Mouse (Mus musculus) liver, embryonic 13.5 days (tissue): ENCODE measurements at regions not wholly inside any gene's neighbourhood (a gene's known extent, or its start where the extent isn't known, plus 50 kb on each side); places are given as distances from the start of the nearest gene placed in this dataset.

Experiments used
- ATAC-seq: fragments of 200-750 bp; cut with Nextera tagmentation; 2 replicates; pipeline ENCODE4 v1.8.0; 2017; ENCODE audit warnings: low read depth, mild to moderate bottlenecking, moderate number of reproducible peaks, moderate library complexity
- DNase-seq: peaks from one replicate; pipeline ENCODE4 v3.0.0; 2022
- H3K27ac ChIP-seq: fragments of 300-500 bp; sonication (generic); 2 replicates; pipeline ENCODE4 v1.5.1; 2015; ENCODE audit warnings: moderate library complexity, mild to moderate bottlenecking, inconsistent platforms
- H3K27me3 ChIP-seq: fragments of 300-500 bp; sonication (generic); 2 replicates; pipeline ENCODE4 v1.6.1; 2015; ENCODE audit warnings: mild to moderate bottlenecking, inconsistent platforms
- H3K36me3 ChIP-seq: fragments of 300-500 bp; sonication (generic); 2 replicates; pipeline ENCODE4 v1.6.1; 2015; ENCODE audit warnings: mild to moderate bottlenecking, inconsistent platforms
- H3K4me1 ChIP-seq: fragments of 300-500 bp; sonication (generic); replicated peaks from 2 replicates; pipeline ENCODE4 v1.6.1; 2015; ENCODE audit warnings: inconsistent platforms
- H3K4me2 ChIP-seq: fragments of 300-500 bp; sonication (generic); 2 replicates; pipeline ENCODE4 v1.6.1; 2015; ENCODE audit warnings: inconsistent platforms, mild to moderate bottlenecking, moderate library complexity
- H3K4me3 ChIP-seq: fragments of 300-500 bp; sonication (generic); replicated peaks from 2 replicates; pipeline ENCODE4 v1.5.1; 2015; ENCODE audit warnings: mild to moderate bottlenecking, inconsistent platforms
- H3K9ac ChIP-seq: fragments of 300-500 bp; sonication (generic); 2 replicates; pipeline ENCODE4 v1.6.1; 2015; ENCODE audit warnings: mild to moderate bottlenecking, inconsistent platforms
- H3K9me3 ChIP-seq: fragments of 300-500 bp; sonication (generic); replicated peaks from 2 replicates; pipeline ENCODE4 v1.6.1; 2016; ENCODE audit warnings: inconsistent platforms
- WGBS: fragments of 180-500 bp; shearing (Covaris S2); methylation state at CpG from one replicate; pipeline ENCODE4 v1.1.7; 2015; ENCODE audit not compliant: insufficient replicate concordance; 5-methylcytosine and 5-hydroxymethylcytosine counted together

DNA sequence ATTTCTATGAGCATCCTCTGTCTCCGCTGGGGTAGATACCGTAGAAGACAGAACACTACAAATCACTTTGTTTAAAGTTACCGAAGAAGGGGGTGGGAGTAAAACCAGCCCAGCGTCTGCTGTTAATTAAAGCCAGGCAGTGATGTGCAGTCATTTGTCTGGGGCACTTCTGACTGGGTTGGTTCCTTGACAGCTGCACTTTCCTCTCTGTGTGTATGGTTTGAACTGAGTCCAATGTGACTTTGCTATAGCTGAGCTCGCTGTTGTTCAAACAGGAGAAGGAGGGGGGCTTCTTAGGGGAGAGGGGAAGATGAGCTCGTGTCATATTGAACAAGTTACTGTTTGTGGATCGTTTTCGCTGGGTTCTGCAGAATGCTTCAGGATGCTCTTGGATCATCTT, 113.7 kb upstream of the Runx1 start:
- no peak overlapping the region for H3K27ac ChIP-seq
- no peaks in the 10 kb centered on the region for H3K4me1 ChIP-seq
- no peak overlapping the region for H3K4me2 ChIP-seq
- no peak for DNase-seq
- WGBS, result 62% methylated on average over 8 of the region's 8 CpGs
- H3K9me3 ChIP-seq, result no peaks in the 10 kb centered on the region
- peaks cover 9% of the 10 kb centered on the region; the same call in 1 of the 2 replicates for H3K27me3 ChIP-seq
- no peak for ATAC-seq
- no peaks in the 10 kb centered on the region for H3K36me3 ChIP-seq
- no peak overlapping the region for H3K9ac ChIP-seq
- H3K4me3 ChIP-seq, result no peak overlapping the region

DNA sequence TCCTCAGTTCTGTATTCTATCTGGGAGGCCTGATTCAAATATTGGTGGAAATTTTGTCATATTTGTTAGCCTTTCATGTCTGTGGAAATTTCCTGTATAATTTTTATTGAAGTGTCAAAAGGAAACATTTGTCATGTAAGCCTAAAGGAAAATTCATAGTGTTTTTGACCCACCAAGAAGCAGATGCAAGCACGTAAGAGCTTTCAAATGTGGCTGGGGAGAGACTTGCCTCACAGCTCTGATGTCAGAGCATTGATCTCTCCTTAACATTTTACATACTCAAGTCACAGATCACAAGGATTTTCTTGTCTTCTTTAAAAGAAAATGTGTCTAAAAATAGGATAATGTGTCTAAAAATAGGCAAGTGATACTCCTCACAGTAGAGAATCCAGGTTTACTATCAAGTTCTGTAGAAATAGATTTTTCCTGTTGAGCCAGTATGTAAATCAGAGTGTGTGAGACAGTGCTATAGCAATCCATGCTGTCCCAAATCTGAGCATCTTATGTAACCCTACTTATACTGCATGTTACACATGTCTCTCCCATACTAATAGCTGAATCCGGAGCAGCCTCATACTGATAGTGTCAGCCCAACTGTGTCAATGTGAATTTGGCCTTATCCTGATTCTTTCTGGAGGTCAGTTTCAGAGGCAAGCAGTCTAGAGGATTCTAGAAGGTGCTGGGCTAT, 110.0 kb upstream of the Runx1 start:
- no peaks in the 10 kb centered on the region for H3K9me3 ChIP-seq

DNA sequence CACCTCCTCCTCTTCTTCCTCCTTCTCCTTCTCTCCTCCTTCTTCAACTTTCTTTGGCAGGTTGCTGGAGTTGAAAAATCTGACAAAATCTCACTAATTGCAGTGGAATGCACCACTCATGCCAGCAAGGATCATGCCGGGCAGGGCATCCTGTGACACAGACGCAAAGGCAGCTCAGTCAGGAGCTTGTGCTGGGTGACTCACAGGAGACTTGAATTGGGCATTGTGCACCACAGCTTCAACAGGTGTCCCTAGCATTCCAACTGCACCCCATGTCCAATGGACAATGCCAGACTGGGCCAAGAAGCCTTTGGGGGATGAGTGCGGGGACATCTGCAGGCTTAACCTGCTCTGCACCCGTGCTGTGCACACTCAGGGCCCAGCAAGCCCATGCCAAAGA, 104.2 kb upstream of the Runx1 start:
- DNase-seq, result no peak
- WGBS, result 66% methylated on average over 4 of the region's 4 CpGs
- Histone ChIP-seq H3K27me3 (no peaks in the 10 kb centered on the region), H3K9me3 (no peaks in the 10 kb centered on the region), H3K4me3 (no peak overlapping the region), H3K27ac (no peak overlapping the region), H3K4me1 (no peaks in the 10 kb centered on the region), H3K36me3 (no peaks in the 10 kb centered on the region), H3K9ac (no peak overlapping the region), H3K4me2 (no peak overlapping the region)
- ATAC-seq, result no peak

More for the DNA sequence above, 110.0 kb upstream of the Runx1 start:
- Histone ChIP-seq H3K27me3 (0 out of 2 replicates have a peak, but pooled peaks cover under 1% of the 10 kb centered on the region), H3K4me3 (no peak overlapping the region), H3K4me2 (no peak overlapping the region), H3K36me3 (no peaks in the 10 kb centered on the region), H3K27ac (no peak overlapping the region), H3K4me1 (no peaks in the 10 kb centered on the region), H3K9ac (no peak overlapping the region)
- ATAC-seq (no peak), DNase-seq (no peak)
- WGBS, result 64% methylated on average over 2 of the region's 2 CpGs

DNA sequence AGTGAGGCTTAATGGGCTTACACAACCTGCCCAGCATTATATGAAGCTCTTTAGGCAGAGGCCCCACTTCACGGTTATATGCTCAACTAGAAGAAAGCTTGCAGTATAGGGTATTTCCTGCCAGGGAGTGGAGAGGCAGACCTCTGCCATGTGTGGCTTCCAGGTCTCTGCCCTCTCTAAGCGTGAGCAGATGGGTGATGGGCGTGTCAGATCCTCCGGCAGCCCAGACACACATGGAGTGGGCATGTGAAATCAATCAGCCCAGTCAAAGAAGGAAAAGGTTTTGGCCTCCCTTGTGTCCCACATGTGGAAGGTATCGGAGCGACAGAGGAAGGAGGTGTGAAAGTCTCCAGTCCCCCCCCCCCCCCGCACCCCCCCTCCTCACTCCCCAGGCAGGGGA, 102.3 kb upstream of the Runx1 start:
- Histone ChIP-seq H3K9me3 (no peaks in the 10 kb centered on the region), H3K4me1 (no peaks in the 10 kb centered on the region), H3K9ac (no peak overlapping the region), H3K36me3 (no peaks in the 10 kb centered on the region), H3K4me3 (no peak overlapping the region), H3K4me2 (no peak overlapping the region), H3K27ac (no peak overlapping the region; the same call in 1 of the 2 replicates), H3K27me3 (no peaks in the 10 kb centered on the region)
- ATAC-seq (no peak), DNase-seq (no peak)
- WGBS, result 49% methylated on average over 7 of the region's 7 CpGs

DNA sequence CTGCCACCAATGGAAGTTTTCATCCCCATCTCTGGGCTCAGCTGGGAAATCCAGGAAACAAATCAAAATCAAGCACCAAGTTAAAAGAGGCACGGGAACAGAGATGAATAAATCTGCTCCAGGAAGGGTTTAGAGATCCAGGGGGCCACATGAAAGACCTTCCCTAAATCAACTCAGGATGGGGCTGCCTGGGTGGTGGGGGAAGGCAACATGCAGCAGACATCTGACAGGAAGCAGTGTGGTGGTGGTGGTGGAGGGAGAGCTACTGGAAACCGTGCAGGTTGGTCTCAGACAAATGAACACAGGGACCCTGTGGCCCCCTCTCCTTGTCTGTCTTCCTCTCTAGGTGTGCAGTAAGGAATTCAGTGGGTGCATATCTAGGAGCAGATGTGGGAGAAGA, 101.7 kb upstream of the Runx1 start:
- ATAC-seq, result no peak
- WGBS, result 13% methylated on average over 2 of the region's 2 CpGs

DNA sequence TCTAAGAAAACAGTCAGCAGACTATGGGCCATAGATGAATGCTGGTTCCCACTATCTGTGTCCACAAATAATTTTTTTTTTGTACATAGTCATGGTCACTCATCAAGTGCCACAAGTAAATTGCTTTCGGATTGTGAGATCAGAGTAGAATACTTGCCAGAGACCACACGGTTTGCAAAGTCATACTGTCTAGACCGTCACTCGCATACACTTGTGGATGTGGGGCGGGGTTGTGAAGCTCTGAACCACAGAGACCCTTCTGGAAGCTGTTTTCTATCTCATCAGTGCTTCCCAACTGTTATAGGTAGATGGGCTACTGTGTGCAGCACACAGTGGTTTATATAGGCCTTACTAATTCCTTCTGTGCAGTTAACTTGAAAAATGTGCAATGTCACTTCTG, 100.9 kb upstream of the Runx1 start:
- WGBS, result 38% methylated on average over 5 of the region's 5 CpGs

More for the DNA sequence above, 101.7 kb upstream of the Runx1 start:
- Histone ChIP-seq H3K4me2 (no peak overlapping the region), H3K4me3 (no peak overlapping the region), H3K27me3 (no peaks in the 10 kb centered on the region), H3K36me3 (no peaks in the 10 kb centered on the region), H3K9ac (no peak overlapping the region), H3K27ac (no peak overlapping the region), H3K9me3 (no peaks in the 10 kb centered on the region), H3K4me1 (no peaks in the 10 kb centered on the region)
- DNase-seq, result no peak

DNA sequence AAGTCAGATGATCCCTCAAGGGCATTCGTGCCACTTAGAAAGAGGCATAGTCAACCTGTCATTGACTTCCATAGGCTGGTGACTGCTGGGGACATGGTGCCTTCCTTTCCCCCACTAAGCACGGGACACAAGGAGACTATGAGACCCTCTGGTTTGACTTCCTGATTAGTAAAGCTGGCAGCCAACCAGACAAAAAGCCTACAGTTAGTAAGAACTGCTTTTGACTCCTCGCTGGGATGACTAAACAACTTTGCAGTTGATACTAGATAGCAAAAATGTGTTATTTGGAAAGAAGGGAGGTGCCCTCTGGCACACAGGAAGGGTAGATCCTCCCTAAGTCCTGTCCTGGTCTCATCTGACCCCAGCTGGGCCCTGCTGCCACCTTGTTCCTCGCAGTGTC, 95.0 kb upstream of the Runx1 start:
- DNase-seq, result no peak
- no peak overlapping the region for H3K4me3 ChIP-seq
- H3K36me3 ChIP-seq, result no peaks in the 10 kb centered on the region
- no peaks in the 10 kb centered on the region; the same call in 1 of the 2 replicates for H3K27me3 ChIP-seq
- H3K27ac ChIP-seq, result no peak overlapping the region
- WGBS, result 39% methylated on average over 4 of the region's 4 CpGs
- no peak overlapping the region for H3K9ac ChIP-seq
- no peak overlapping the region for H3K4me2 ChIP-seq
- H3K4me1 ChIP-seq, result no peaks in the 10 kb centered on the region
- H3K9me3 ChIP-seq, result no peaks in the 10 kb centered on the region
- no peak for ATAC-seq

More for the DNA sequence above, 100.9 kb upstream of the Runx1 start:
- Histone ChIP-seq H3K27ac (no peak overlapping the region), H3K4me2 (no peak overlapping the region), H3K4me1 (no peaks in the 10 kb centered on the region), H3K36me3 (no peaks in the 10 kb centered on the region), H3K9me3 (no peaks in the 10 kb centered on the region), H3K27me3 (no peaks in the 10 kb centered on the region), H3K9ac (no peak overlapping the region), H3K4me3 (no peak overlapping the region)
- no peak for DNase-seq
- ATAC-seq, result no peak

DNA sequence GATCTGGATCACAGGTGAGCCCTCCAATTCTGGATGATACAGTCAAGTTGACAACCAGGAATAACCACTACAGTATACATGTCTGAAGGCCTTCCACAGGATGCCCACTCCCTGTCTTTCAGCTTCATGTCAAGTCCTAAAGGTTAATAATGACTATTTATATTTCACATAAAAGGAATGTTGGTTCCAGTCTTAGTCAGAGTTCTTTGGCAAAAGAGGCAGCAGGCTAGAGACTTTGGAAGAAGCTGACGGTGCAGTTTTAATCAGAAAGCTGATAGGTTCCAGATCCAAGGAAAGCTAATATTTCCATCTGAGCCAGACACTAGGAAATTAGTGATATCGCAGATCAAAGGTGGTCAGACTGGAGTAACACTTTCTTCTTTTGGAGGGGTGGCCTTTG, 91.4 kb upstream of the Runx1 start:
- no peaks in the 10 kb centered on the region for H3K9me3 ChIP-seq
- DNase-seq, result no peak
- WGBS, result 68% methylated on average over 2 of the region's 2 CpGs
- H3K4me2 ChIP-seq, result no peak overlapping the region
- no peak overlapping the region for H3K9ac ChIP-seq
- H3K4me3 ChIP-seq, result no peak overlapping the region
- H3K27ac ChIP-seq, result no peak overlapping the region
- no peak for ATAC-seq
- no peaks in the 10 kb centered on the region; the same call in 1 of the 2 replicates for H3K27me3 ChIP-seq
- H3K4me1 ChIP-seq, result no peaks in the 10 kb centered on the region
- H3K36me3 ChIP-seq, result no peaks in the 10 kb centered on the region

DNA sequence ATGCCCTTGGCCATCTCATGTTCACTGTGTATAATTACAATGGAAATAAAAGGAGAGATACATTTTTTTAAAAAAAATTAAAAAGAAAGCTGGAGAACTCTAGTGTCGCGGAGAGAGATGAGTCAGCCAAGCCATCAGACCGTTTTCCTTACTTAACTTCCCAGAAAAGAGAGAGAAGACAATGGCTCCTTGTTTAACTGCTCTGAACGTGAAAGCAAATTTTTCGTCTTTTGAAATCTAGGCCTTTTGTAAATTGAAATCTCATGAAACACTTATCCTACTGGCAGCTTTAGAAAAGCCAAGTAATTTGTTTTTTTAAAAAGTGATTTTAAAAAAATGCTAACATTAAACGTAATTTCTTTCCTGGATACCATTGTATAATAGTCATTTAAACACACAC, 89.7 kb upstream of the Runx1 start:
- Histone ChIP-seq H3K4me1 (no peaks in the 10 kb centered on the region), H3K9ac (no peak overlapping the region), H3K4me2 (no peak overlapping the region), H3K27me3 (no peaks in the 10 kb centered on the region; the same call in 1 of the 2 replicates), H3K9me3 (no peaks in the 10 kb centered on the region), H3K27ac (no peak overlapping the region), H3K36me3 (no peaks in the 10 kb centered on the region), H3K4me3 (no peak overlapping the region)
- ATAC-seq (no peak), DNase-seq (no peak)
- 67% methylated on average over 6 of the region's 6 CpGs for WGBS

DNA sequence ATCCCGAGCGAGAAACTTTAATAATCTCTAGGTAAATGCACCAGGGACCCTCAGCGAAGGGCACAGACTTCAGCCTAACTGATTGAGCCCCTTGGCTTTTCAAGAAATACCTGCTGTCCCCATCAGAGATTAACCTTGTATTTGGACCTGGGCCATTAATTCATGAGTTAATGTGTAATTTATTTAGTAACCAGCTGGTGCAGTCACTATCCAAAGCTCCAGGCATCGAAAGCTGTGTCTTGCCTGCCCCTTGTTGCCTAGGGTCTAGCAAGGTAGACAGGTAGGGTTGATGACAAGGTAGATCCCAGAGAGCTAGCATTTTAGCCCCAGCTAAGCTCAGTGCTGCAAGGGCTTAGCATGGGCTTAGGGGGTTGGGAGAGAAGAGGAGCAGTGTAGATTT, 80.9 kb upstream of the Runx1 start:
- DNase-seq, result no peak

DNA sequence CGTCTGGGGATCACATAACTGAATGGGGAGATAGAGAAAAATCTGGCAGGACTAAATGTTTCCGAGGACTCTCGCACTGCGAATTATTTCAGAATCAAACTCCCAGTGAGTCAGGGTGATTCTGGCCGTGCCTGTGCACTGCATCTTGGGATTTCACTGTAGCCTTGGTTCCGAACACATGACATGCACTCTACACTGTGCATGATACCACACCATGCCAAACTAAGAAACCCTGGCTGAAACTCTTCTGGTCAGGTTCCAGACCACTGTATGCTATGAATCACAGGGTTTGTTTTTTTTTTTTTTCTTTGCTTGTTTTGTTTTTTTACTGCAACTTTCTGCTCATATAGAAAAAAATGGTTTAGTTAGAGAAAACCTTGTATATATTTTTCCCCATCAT, 79.7 kb upstream of the Runx1 start:
- no peaks in the 10 kb centered on the region for H3K9me3 ChIP-seq
- H3K4me2 ChIP-seq, result no peak overlapping the region
- no peak for DNase-seq
- H3K27me3 ChIP-seq, result peaks cover 10% of the 10 kb centered on the region
- H3K27ac ChIP-seq, result no peak overlapping the region
- no peak overlapping the region for H3K4me3 ChIP-seq
- H3K4me1 ChIP-seq, result no peaks in the 10 kb centered on the region
- no peak for ATAC-seq
- no peaks in the 10 kb centered on the region for H3K36me3 ChIP-seq
- WGBS, result 75% methylated on average over 6 of the region's 6 CpGs
- no peak overlapping the region for H3K9ac ChIP-seq

More for the DNA sequence above, 80.9 kb upstream of the Runx1 start:
- Histone ChIP-seq H3K36me3 (no peaks in the 10 kb centered on the region), H3K4me1 (no peaks in the 10 kb centered on the region), H3K9ac (no peak overlapping the region), H3K4me3 (no peak overlapping the region), H3K9me3 (no peaks in the 10 kb centered on the region), H3K27ac (no peak overlapping the region), H3K27me3 (peaks cover 10% of the 10 kb centered on the region), H3K4me2 (no peak overlapping the region)
- no peak for ATAC-seq
- 78% methylated on average over 4 of the region's 4 CpGs for WGBS

DNA sequence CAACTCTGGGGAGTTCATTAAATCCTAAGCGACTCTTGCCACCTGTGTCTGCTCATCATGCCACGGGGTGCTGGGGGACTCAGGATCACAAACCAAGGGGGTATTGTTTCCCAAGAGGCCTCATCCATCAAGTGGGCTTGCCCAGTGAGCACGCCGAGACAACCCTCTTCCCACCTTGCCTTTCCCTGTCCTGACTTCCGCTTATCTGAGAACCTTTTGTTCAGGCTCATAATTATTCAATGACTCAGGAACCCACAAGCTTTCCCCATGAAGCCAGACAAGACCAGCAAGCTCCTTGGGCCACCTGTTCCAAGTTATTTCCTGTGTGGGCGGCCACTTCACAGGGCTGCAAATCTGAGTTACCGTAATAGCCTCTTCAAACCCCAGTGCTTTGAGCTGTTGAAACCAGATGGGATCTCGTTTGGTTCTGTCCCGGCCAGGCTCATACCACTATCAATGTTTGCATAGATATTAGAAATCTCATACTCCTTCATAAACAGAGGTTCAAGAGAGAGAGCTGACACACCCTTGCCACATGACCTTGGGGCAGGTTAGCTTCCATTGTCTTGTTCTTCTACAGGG, 78.0 kb upstream of the Runx1 start:
- DNase-seq, result no peak
- no peaks in the 10 kb centered on the region for H3K4me1 ChIP-seq
- H3K27me3 ChIP-seq, result peaks cover 10% of the 10 kb centered on the region
- H3K9ac ChIP-seq, result no peak overlapping the region
- H3K4me3 ChIP-seq, result no peak overlapping the region
- H3K27ac ChIP-seq, result no peak overlapping the region
- no peaks in the 10 kb centered on the region for H3K9me3 ChIP-seq
- no peaks in the 10 kb centered on the region for H3K36me3 ChIP-seq
- WGBS, result 27% methylated on average over 9 of the region's 9 CpGs
- no peak overlapping the region for H3K4me2 ChIP-seq
- no peak for ATAC-seq
